Mouse (Mus musculus) central nervous system, embryonic 14 days (tissue): Measurements from ENCODE around the gene Fhl3. TPM values are rescaled to one million over a fixed set of nuclear protein-coding genes. Genes with fewer than 3 reads are reported as not detected.

Experiments used
- polyA plus RNA-seq: library from polyadenylated mRNA; depleted of rRNA; stranded (reverse); fragments of >200 nt; gene quantifications from 2 replicates; pipeline ENCODE4 v1.2.3, GENCODE M21; 2012; rRNA removed

Fhl3 gene
- 4.2 and 8.6 TPM in 2 replicates for polyA plus RNA-seq

GRCm38 (mm10) chr4:124700248-124700971, at the start of gene Fhl3:
Fhl3 (plus strand) TSS chr4:124700701.

GRCm38 (mm10) chr4:124656518-124656853, 44.0 kb upstream of the Fhl3 start, which contains the start of gene Pou3f1:
Pou3f1 (plus strand) TSS chr4:124656807.

GRCm38 (mm10) chr4:124693135-124693894, 7.2 kb upstream of the Fhl3 start, which contains the start of gene Utp11:
Utp11 (minus strand) TSS chr4:124693600.

GRCm38 (mm10) chr4:124714545-124715481, 14.3 kb downstream of the Fhl3 start, which contains the start of gene Sf3a3:
Sf3a3 (plus strand) TSS chr4:124714776.

GRCm38 (mm10) chr4:124741376-124742343, 41.2 kb downstream of the Fhl3 start, which contains the start of gene Inpp5b:
Inpp5b (plus strand) TSS chr4:124741850.

Other genes with a start within 250 kb of the Fhl3 start
- gene 3100002H09Rik, start 89.9 kb upstream of the Fhl3 start, polyA plus RNA-seq = 0.06 TPM in 1 of 2 replicates, not detected in the other
- gene Pou3f1, start 43.9 kb upstream of the Fhl3 start, polyA plus RNA-seq = 15.4 and 18.8 TPM in 2 replicates
- 32.6 and 33.2 TPM in 2 replicates for gene Utp11, start 7.1 kb upstream of the Fhl3 start, polyA plus RNA-seq
- 71.4 and 78.4 TPM in 2 replicates for gene Sf3a3, start 14.1 kb downstream of the Fhl3 start, polyA plus RNA-seq
- gene Inpp5b, start 41.1 kb downstream of the Fhl3 start, polyA plus RNA-seq = 39.1 and 40.2 TPM in 2 replicates
- 9.3 and 11.6 TPM in 2 replicates for gene Mtf1, start 101.4 kb downstream of the Fhl3 start, polyA plus RNA-seq
- gene Yrdc, start 150.0 kb downstream of the Fhl3 start, polyA plus RNA-seq = 62.9 and 75.1 TPM in 2 replicates
- gene 1110065P20Rik, start 150.5 kb downstream of the Fhl3 start, polyA plus RNA-seq = 68.9 and 72.5 TPM in 2 replicates
- 34.9 and 38.9 TPM in 2 replicates for gene Maneal, start 161.5 kb downstream of the Fhl3 start, polyA plus RNA-seq
- 18.4 and 25.9 TPM in 2 replicates for gene Epha10, start 180.2 kb downstream of the Fhl3 start, polyA plus RNA-seq
- gene 9930104L06Rik, start 236.3 kb downstream of the Fhl3 start, polyA plus RNA-seq = 24.2 and 25.7 TPM in 2 replicates
- 45.7 and 51.9 TPM in 2 replicates for gene Cdca8, start 238.6 kb downstream of the Fhl3 start, polyA plus RNA-seq